Mouse (Mus musculus) bone marrow, adult 2 months (tissue): ENCODE data around the gene Prdx5.

Source experiments
- CTCF ChIP-seq: fragments of 200-500 bp; IDR thresholded peaks from 2 replicates; pipeline ENCODE4 v1.5.1; 2011; ENCODE audit warnings: low read length, control low read depth; ENCODE audit not compliant: control insufficient read depth, insufficient read depth
- POLR2A ChIP-seq: fragments of 200-500 bp; IDR thresholded peaks from 2 replicates; pipeline ENCODE4 v1.6.1; 2011; ENCODE audit warnings: low read depth, mild to moderate bottlenecking, control low read depth, low read length, borderline replicate concordance; ENCODE audit not compliant: control insufficient read depth

- TF ChIP-seq POLR2A, result no peak
- no peak for TF ChIP-seq CTCF
Measured at GRCm38 (mm10) chr19:6857003-6857360, 52.9 kb downstream of the Prdx5 start.
